Mouse (Mus musculus) liver, postnatal 0 days (tissue): ENCODE data around the gene Spred2.

ENCODE experiments used
- CTCF ChIP-seq: sonication (generic); IDR thresholded peaks from 2 replicates; pipeline ENCODE4 v1.5.1; 2016; ENCODE audit warnings: antibody characterized with exemption, low read depth
- EP300 ChIP-seq: IDR thresholded peaks from 2 replicates; pipeline ENCODE4 v1.6.1; 2016; ENCODE audit warnings: antibody characterized with exemption, low read depth, mild to moderate bottlenecking

- no peak for TF ChIP-seq CTCF
- TF ChIP-seq EP300, result peak; percentile 4; the same call in 1 of the 2 replicates
Measured at GRCm38 (mm10) chr11:19987756-19988091, 63.5 kb downstream of the Spred2 start.
